Mouse (Mus musculus) limb, embryonic 15.5 days (tissue): ENCODE measurements around the gene Syn1. TPM values are rescaled to one million over a fixed set of nuclear protein-coding genes. Genes with fewer than 3 reads are reported as not detected.

ENCODE experiments used
- ATAC-seq: fragments of 200-750 bp; cut with Nextera tagmentation; 2 replicates; pipeline ENCODE4 v1.8.0; 2017; ENCODE audit warnings: low read depth, moderate TSS enrichment; ENCODE audit not compliant: insufficient number of reproducible peaks, low FRiP score, low TSS enrichment
- H3K27ac ChIP-seq: fragments of 300-500 bp; sonication (generic); 2 replicates; pipeline ENCODE4 v1.5.1; 2015; ENCODE audit warnings: moderate library complexity, mild to moderate bottlenecking, inconsistent platforms
- H3K27me3 ChIP-seq: fragments of 300-500 bp; sonication (generic); 2 replicates; pipeline ENCODE4 v1.6.1; 2015; ENCODE audit warnings: inconsistent platforms
- H3K36me3 ChIP-seq: fragments of 300-500 bp; sonication (generic); 2 replicates; pipeline ENCODE4 v1.6.1; 2015; ENCODE audit warnings: inconsistent platforms
- H3K4me1 ChIP-seq: fragments of 300-500 bp; sonication (generic); 2 replicates; pipeline ENCODE4 v1.6.1; 2015; ENCODE audit warnings: inconsistent platforms
- H3K4me2 ChIP-seq: fragments of 300-500 bp; sonication (generic); 2 replicates; pipeline ENCODE4 v1.6.1; 2015; ENCODE audit warnings: mild to moderate bottlenecking, inconsistent platforms
- H3K4me3 ChIP-seq: fragments of 300-500 bp; sonication (generic); 2 replicates; pipeline ENCODE4 v1.5.1; 2015; ENCODE audit warnings: mild to moderate bottlenecking, inconsistent platforms
- H3K9ac ChIP-seq: fragments of 300-500 bp; sonication (generic); 2 replicates; pipeline ENCODE4 v1.6.1; 2015; ENCODE audit warnings: inconsistent platforms
- H3K9me3 ChIP-seq: fragments of 300-500 bp; sonication (generic); 2 replicates; pipeline ENCODE4 v1.6.1; 2016; ENCODE audit warnings: inconsistent platforms
- WGBS: fragments of 180-500 bp; shearing (Covaris S2); methylation state at CpG from one replicate; pipeline ENCODE4 v1.1.7; 2015; 5-methylcytosine and 5-hydroxymethylcytosine counted together
- polyA plus RNA-seq: library from polyadenylated mRNA; unstranded; fragments of >200 nt; fragmentation: Nextera tagmentation; extraction: Ambion mirVana; gene quantifications from 2 replicates; pipeline ENCODE4 v1.2.1, GENCODE M21; 2015

Syn1 gene
- polyA plus RNA-seq, 1 experiment from 2014 or later: 0.35 TPM

DNA sequence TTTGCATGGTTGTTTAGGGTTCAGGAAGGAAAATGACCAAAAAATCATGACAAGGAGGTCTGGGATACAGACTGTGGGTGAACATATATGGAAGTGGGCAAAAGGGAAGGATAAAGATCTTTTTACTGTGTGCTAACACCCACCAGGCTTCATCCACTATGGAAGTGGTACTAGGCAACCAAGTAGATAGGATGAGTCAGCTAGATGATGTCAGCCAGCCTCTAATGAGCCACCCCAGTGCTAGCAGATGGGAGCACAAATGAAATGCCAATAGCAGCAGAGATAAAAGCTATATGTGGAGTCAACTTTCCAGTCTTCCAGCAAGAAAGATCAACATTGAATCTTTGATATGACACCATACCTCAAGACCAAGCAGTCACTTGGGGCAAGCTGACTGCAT lies 5.7 kb downstream of the Syn1 start:
- H3K4me1 ChIP-seq: no peaks in the 10 kb centered on the region
- no peak overlapping the region for H3K4me2 ChIP-seq
- 0 out of 2 replicates have a peak, but pooled peaks cover 2% of the 10 kb centered on the region for H3K27me3 ChIP-seq
- no peaks in the 10 kb centered on the region for H3K9me3 ChIP-seq
- H3K9ac ChIP-seq: no peak overlapping the region
- ATAC-seq: no peak
- H3K27ac ChIP-seq: no peak overlapping the region
- H3K36me3 ChIP-seq: no peaks in the 10 kb centered on the region
- H3K4me3 ChIP-seq: no peak overlapping the region

DNA sequence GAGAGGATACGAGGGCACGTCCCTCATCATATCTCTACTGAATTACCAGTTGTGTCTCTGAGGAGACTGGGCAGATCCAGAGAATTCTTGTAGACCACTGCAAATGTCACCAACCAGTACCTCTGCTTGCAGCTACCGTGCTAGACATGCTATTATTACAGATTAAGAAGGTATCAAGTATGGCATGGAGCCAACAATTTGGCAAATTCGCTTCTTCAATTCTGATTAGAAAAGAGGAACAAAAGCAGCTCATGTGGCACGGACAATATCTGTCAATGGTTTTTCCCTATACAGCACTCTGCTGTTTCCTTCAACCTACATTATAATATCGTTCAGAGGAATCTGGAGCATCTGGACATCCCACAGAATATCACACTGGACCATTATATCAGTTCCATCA lies 7.1 kb downstream of the Syn1 start:
- WGBS: 79% methylated on average over 6 of the region's 6 CpGs
- Histone ChIP-seq H3K4me2 (no peak overlapping the region), H3K9me3 (no peaks in the 10 kb centered on the region), H3K4me3 (no peak overlapping the region), H3K9ac (no peak overlapping the region), H3K4me1 (no peaks in the 10 kb centered on the region), H3K36me3 (no peaks in the 10 kb centered on the region), H3K27me3 (no peaks in the 10 kb centered on the region), H3K27ac (no peak overlapping the region)
- ATAC-seq: no peak

- no peaks in the 10 kb centered on the region for H3K27me3 ChIP-seq
- no peak overlapping the region for H3K27ac ChIP-seq
- no peak overlapping the region for H3K4me3 ChIP-seq
- H3K36me3 ChIP-seq: no peaks in the 10 kb centered on the region
- H3K9ac ChIP-seq: no peak overlapping the region
- H3K4me2 ChIP-seq: no peak overlapping the region
- H3K9me3 ChIP-seq: no peaks in the 10 kb centered on the region
- WGBS: 29% methylated on average over 3 of the region's 3 CpGs
- ATAC-seq: no peak
- no peaks in the 10 kb centered on the region for H3K4me1 ChIP-seq
Observed at GRCm38 (mm10) chrX:20910074-20910473, 10.7 kb downstream of the Syn1 start.

GRCm38 (mm10) chrX:20875241-20875640 lies 45.6 kb downstream of the Syn1 start:
- 67% methylated on average over 3 of the region's 3 CpGs for WGBS
- Histone ChIP-seq H3K36me3 (no peaks in the 10 kb centered on the region), H3K27ac (no peak overlapping the region), H3K4me2 (no peak overlapping the region), H3K4me1 (no peaks in the 10 kb centered on the region), H3K4me3 (no peak overlapping the region), H3K9me3 (no peaks in the 10 kb centered on the region), H3K9ac (no peak overlapping the region), H3K27me3 (no peaks in the 10 kb centered on the region)
- ATAC-seq: no peak

DNA sequence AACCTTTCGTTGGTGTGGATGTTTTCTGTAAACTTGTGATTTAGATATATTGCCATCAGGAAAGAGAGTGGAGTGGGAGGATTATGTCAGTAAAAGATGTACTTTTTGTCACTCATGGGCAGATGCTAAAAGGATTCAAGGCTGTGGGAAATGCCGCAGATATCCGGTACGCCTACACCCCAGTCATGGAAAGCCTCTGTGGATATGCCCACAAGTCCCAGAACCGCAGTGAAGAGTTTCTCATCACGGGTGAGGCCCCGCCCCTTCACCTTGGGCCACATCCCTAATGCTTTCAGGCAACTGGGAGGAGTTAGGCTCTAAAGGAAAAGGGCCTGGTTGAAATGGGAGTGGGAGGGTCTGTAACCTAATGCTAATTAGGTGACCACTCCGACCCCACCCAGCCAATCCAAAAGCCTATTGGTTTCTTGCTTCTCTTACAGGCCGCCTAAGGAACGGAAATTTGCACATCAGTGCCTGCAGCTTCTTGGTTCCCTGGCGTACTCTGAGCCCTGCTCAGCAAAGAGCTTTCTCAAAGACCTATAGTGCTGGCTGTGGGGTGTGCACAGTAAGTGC lies 47.8 kb downstream of the Syn1 start:
- Histone ChIP-seq H3K4me1 (no peaks in the 10 kb centered on the region), H3K4me3 (no peak overlapping the region), H3K27ac (no peak overlapping the region), H3K27me3 (no peaks in the 10 kb centered on the region), H3K9me3 (no peaks in the 10 kb centered on the region), H3K9ac (no peak overlapping the region), H3K36me3 (no peaks in the 10 kb centered on the region), H3K4me2 (no peak overlapping the region)
- WGBS: 33% methylated on average over 11 of the region's 11 CpGs
- ATAC-seq: peak; percentile 48; the same call in 1 of the 2 replicates

GRCm38 (mm10) chrX:20869962-20870513 lies 50.8 kb downstream of the Syn1 start, which contains the start of gene Timp1:
TSS of gene Timp1 (plus strand) at chrX:20870166.
- Histone ChIP-seq H3K4me1 (no peaks in the 10 kb centered on the region), H3K27ac (no peak within 1 kb of the TSS), H3K9ac (no peak within 1 kb of the TSS), H3K4me3 (peak within 1 kb of the TSS; percentile 37), H3K27me3 (no peaks in the 10 kb centered on the region), H3K4me2 (peak within 1 kb of the TSS; percentile 44), H3K9me3 (no peaks in the 10 kb centered on the region), H3K36me3 (no peaks in the 10 kb centered on the region)
- peak; percentile 63 for ATAC-seq
- 24% methylated on average over 17 of the region's 18 CpGs for WGBS

- Histone ChIP-seq H3K9ac (no peak overlapping the region), H3K27ac (no peak overlapping the region), H3K4me1 (no peaks in the 10 kb centered on the region), H3K36me3 (no peaks in the 10 kb centered on the region), H3K9me3 (no peaks in the 10 kb centered on the region), H3K27me3 (no peaks in the 10 kb centered on the region), H3K4me2 (no peak overlapping the region), H3K4me3 (no peak overlapping the region)
- 89% methylated on average over 1 of the region's 1 CpGs for WGBS
- ATAC-seq: no peak
Observed at GRCm38 (mm10) chrX:20869203-20869602, 51.6 kb downstream of the Syn1 start.

DNA sequence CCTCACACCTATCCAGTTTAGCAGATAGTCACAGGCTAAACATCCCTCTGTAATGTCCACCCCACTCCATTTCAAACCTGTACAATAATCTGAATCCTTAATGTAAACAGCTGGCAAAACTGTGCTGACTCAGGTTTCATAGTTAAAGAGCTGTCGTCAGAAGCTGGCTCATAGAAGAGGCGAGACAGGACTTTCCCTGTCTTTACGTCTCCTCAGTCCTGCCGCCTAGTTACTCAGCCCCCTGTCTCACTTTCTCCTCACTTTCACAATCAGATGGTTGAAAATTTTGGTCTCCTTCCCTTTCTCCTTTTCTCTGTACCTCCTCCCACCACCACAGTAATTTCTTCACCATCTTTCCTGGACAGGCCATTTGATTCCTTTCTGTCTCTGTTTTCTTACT lies 52.7 kb downstream of the Syn1 start:
- H3K27ac ChIP-seq: no peak overlapping the region
- 46% methylated on average over 4 of the region's 4 CpGs for WGBS
- no peak for ATAC-seq
- no peak overlapping the region for H3K9ac ChIP-seq
- H3K27me3 ChIP-seq: no peaks in the 10 kb centered on the region
- no peak overlapping the region for H3K4me2 ChIP-seq
- no peaks in the 10 kb centered on the region for H3K9me3 ChIP-seq
- H3K36me3 ChIP-seq: no peaks in the 10 kb centered on the region
- no peaks in the 10 kb centered on the region for H3K4me1 ChIP-seq
- H3K4me3 ChIP-seq: no peak overlapping the region

DNA sequence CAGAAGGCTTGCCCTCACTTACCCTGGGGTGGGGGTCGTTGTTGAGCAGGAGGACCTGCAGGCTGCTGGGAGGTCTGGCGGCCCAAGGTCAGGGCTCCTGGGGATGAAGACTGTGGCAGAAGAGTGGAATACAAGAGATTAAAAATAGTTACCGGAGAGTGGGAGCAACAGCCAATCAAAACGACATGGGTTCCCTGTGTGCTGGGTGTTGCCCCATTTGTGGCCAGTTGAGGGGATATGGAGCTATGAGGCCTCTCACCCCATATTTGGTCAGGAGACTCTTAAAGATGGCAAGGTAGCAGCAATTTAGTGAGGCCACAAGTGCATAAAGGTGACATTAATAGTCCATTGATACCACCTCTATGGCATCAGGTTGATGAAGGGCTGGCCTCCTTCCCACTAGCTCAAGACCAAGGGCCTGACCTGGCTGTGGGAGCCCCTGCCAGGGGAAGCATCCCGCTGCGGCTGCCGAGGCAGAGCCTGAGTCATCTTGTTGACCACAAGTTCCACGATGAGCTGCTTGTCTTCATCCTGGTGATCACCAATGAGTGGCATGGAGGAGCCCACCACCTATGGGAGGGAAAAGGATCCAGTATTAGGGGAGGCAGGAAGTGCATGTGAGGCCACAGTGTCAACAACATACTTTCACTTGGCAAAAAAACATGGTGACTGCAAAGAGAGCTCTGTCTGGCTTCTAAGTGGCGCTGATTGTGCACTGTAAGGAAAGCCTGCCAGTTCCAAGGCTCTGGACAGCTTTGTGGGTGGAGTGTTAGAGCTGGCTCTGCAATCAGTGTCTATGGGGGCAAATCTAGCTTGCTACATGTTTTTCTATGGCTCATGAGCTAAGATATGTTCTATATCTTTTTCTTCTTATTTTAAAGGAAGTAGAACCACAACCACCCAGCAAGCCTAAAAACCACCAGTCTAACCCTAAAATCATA lies 57.4 kb downstream of the Syn1 start:
- ATAC-seq: peak; percentile 35; the same call in 1 of the 2 replicates
- H3K36me3 ChIP-seq: 0 out of 2 replicates have a peak, but pooled peaks cover 5% of the 10 kb centered on the region
- no peak overlapping the region for H3K27ac ChIP-seq
- H3K4me2 ChIP-seq: no peak overlapping the region
- H3K9me3 ChIP-seq: no peaks in the 10 kb centered on the region
- H3K27me3 ChIP-seq: no peaks in the 10 kb centered on the region
- no peak overlapping the region for H3K9ac ChIP-seq
- no peak overlapping the region for H3K4me3 ChIP-seq
- WGBS: 76% methylated on average over 9 of the region's 9 CpGs
- peaks cover 7% of the 10 kb centered on the region; the same call in 1 of the 2 replicates for H3K4me1 ChIP-seq

DNA sequence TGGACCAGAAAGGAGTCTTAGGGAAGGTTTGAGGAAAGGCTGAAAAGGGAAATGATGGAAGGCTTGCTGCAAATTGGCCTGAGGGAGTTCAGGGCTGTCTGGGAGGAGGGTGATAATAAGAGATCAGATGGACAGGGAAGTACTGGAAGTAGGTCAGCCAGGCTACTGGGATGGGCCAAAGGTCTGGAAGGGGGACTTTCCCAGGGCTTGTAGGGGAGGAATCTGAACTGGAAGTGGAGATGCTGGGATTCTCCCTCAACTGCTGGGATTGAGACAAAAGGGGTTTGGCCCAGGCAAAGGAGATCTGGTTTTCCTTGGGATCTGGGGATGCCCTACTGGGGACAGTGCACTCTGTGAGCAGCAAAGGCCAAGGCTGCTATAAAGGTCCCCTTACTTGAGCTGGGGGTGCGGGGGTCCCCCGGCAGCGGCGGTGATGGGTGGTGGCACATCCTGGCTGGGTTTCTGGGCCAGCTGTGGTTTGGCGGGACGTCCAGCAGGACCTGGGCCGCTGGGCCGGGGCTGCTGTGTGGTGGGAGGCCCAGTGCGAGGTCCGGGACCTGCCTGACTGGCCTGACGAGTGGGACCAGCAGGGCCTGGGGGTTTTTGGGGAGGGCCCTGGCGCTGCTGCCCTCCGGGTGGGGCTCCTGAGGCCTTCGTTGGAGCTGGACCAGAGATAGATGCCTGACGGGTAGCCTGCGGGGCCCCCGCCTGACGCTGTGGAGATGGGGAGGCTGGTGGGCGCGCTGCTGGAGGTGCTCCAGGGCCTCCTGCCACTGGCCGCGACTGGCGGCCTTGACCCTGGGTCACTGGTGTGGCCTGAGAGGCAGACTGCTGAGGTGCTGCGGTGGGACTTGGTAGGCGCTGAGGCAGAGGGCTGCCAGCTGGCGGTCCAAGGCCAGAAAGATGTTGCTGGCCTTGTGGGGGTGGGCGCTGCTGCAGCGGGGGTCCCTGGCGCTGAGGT lies 58.4 kb downstream of the Syn1 start:
- Histone ChIP-seq H3K27ac (peak overlapping the region; percentile 22; the same call in 1 of the 2 replicates), H3K4me3 (no peak overlapping the region), H3K27me3 (no peaks in the 10 kb centered on the region), H3K9me3 (no peaks in the 10 kb centered on the region), H3K4me1 (peaks cover 7% of the 10 kb centered on the region; the same call in 1 of the 2 replicates), H3K9ac (no peak overlapping the region), H3K36me3 (peaks cover 14% of the 10 kb centered on the region; the same call in 1 of the 2 replicates), H3K4me2 (no peak overlapping the region)
- 49% methylated on average over 28 of the region's 29 CpGs for WGBS
- ATAC-seq: peak; percentile 27

GRCm38 (mm10) chrX:20861453-20862104 lies 59.2 kb downstream of the Syn1 start:
- Histone ChIP-seq H3K9me3 (no peaks in the 10 kb centered on the region), H3K4me2 (no peak overlapping the region), H3K36me3 (peaks cover 15% of the 10 kb centered on the region; the same call in 1 of the 2 replicates), H3K4me3 (no peak overlapping the region), H3K4me1 (peaks cover 7% of the 10 kb centered on the region; the same call in 1 of the 2 replicates), H3K27me3 (no peaks in the 10 kb centered on the region), H3K27ac (no peak overlapping the region), H3K9ac (no peak overlapping the region)
- no peak for ATAC-seq
- 40% methylated on average over 5 of the region's 5 CpGs for WGBS
